Mouse (Mus musculus): ENCODE measurements around the gene Sidt2.

The Sidt2 gene

DNA sequence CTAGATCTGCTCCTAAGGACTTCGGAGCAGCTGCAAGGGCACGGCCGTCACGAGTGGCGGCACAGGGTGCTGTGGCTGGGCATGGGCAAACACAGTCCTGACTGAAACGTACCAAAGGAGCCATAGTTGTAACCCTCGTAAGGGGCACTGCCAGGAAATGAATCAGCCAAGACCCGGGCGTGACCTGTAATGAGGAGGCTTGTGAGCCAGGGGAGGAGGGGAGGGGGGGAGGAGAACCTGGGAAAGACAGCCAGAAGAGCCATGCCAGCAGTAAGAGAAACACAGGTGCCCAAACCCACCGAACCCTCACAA, 8.2 kb downstream of the Sidt2 start:
- no peak for DNase-seq (ENCODE audit: low spot score in 2 of 2)

DNA sequence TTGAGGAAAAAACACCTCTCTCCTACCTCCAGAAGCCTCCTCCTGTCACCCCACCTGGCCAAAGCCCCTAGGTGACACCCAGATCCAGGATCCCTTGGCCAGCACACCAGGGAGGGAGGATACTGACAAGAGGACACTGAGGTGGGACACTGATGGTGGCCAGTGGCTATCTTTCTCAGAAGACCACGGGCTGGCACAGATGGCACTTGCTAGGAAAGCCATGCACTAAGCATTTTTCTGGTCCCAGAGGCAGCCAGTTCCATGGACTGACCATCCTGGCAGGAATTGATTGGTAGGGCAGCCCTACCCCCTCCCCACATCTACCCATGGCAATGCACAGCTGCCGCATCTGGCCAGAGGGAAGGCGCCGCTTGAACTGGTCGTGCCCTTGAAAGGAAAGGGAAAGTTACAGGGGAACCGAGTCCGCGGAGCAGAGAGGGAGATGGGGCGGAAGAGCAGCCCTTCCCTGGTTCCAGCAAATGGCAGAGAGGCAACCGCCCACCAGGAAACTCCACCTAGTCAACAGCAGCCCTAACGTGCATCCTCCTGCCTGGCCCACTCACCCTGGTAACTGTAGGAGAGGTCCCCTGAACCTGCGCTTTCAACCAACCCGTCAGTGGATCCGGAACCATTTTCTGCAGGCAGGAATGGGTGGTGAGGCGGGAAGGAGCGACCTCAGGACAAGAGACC, 8.7 kb downstream of the Sidt2 start:
- DNase-seq (ENCODE audit: low spot score in 2 of 2) = no peak

DNA sequence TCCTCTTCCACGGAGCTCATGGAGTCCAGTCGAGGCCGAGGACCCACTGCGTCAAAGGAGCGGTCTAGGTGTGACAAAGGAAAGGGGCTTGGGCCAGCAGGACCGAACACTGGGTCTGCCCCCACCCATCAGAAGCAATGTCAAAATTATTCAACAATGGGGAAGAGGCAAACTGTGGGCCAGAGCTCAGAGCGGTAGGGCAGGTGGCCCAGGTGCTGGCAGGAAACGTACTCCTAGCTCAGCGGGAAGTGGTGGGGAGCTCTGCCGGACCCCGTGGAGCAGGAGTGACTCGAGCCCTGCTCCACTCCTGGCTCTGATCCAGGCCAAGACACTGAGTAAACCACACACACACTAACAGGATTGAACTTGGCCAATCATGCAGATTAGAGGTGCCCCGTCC, 9.3 kb downstream of the Sidt2 start:
- DNase-seq (ENCODE audit: low spot score in 2 of 2) = no peak

DNA sequence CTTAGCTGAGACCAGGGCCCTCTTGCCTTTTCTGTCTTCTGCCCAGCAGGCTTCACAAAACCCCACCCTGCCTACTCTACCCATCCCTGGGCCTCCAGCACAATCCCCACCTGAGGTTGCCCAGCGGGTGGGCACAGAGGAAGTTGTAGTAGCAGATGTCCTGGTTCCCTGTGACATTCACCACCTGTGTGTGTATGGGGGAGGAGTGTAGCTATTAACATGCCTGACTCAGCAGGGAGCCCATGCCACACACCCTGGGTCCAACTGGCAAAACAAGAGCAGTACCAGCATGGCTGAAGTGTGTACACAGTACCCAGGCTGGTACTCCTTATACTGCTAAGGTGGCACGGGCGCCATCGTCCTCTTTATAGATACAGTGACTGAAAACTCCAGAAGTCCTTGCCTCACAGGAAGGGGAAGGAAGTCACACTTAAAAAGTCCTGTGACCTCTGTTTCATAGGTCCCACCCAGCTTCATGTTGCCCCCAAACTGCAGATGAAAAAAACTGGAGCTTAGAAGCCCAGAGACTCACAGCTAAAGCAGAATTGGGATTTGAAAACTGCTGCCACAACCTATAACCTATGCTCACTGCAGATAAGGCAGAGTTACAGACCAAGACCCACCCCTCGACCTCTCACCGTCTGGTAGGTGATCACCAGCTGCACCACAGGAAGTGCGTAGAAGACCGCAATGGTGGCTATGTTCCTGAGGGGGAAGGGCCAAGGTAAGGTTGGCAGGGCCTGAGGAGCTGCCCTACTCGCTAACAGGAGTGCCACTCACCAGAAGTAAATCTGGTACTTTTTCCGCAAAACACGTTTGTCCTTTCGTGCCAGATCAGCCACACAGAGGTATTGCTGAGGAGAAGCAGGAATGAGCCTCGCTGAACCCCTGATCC, 10.3 kb downstream of the Sidt2 start:
- DNase-seq (ENCODE audit: low spot score in 2 of 2) = no peak

DNA sequence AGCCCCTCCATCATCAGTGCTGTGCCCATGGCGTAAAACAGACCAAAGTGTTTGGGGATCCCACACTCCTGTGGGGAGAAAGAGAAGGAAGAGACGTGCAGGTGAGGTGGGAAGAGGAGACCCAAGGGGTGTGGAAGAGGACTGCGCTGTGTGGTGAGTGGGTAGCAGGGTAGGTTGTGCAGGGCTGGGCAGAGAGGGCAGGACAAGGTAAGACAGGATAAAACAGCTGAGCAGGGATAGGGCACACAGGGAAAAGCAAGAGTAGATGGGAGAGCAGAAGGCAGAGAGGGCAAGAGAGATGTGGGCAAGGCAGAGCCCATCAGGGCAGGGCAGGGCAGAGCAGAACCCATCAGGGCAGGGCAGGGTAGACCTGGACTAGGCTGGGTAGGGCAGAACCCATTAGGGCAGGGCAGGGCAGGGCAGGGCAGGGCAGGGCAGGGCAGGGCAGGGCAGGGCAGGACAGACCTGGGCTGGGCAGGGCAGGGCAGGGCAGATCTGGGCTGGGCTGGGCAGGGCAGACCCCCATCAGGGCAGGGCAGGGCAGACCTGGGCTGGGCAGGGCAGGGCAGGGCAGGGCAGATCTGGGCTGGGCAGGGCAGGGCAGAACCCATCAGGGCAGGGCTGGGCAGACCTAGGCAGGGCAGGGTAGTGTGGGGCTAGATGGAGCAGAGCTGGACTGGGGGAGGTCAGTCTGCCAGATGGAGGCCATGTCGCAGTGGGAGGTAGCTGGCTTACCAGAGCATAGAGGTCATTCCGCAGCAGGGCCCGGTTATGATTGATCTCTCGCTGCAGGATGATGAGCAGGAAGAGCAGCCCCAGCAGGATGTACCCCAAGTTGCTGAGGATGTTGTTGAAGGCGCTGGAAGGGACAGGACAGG, 11.2 kb downstream of the Sidt2 start:
- no peak for DNase-seq (ENCODE audit: low spot score in 2 of 2)

DNA sequence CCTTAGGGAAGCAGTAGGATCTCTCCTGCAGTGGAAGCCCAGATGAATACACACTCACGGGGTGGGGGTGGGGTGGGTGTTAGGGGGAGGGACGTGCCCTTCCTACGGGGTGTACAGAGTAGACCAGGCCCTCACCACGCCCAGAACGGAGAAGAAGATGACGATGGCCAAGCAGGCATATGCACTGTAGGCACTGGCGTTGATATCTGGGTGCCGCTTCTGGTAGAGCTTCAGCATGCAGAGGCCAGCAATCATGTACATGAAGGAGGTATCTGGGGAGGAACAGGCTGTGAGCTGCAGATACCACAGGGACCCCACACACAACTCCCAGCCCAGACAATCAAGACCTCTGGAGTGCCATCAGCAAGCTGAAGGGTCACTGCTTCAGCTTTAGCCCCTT, 12.1 kb downstream of the Sidt2 start:
- no peak for DNase-seq (ENCODE audit: low spot score in 2 of 2)

DNA sequence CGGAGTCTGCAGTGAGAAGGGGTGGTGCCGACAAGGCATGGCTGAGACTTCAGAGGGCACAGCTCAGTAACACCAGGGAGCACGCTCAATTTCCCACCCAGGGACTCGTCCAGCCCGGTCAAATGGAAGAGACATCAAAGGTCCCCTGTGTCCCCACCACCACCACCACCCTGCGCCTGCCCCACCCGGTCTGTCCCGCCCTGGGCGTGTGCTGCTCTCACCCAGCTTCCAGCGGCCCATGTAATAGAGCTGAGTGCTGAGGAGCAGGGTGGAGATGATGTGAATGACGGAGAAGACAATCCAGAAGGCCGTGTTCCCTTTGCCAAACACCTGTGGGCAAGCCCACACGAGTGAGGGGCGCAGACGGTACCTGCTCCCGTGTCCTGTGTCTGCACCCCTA, 12.6 kb downstream of the Sidt2 start:
- DNase-seq (ENCODE audit: low spot score in 2 of 2) = no peak

DNA sequence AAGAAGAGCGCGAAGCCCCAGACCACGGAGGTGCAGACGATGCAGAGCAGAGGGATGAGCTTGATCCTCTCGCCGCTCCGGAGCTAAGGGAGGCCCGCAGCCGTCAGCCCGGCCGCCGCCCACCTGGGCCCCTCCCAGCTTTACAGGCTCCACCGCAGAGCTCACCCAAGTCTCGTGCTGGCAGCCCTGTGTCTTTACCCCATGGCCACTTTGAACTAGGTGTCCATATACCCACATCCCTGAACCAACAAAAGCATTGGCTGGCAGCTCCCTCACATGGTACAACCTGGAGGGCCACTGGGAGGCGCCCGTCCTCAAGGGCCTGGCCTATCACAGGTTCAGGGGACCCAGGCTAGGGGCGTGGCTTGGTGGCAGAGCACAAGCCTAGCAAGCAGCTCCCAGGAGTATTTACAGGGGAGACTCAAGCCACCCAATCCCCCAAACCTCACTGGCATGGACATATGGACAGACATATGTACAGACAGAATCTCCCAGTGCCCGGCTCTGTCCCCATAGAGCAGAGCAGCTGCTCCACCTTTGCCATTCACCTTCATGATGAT, 13.6 kb downstream of the Sidt2 start:
- no peak for DNase-seq (ENCODE audit: low spot score in 2 of 2)

DNA sequence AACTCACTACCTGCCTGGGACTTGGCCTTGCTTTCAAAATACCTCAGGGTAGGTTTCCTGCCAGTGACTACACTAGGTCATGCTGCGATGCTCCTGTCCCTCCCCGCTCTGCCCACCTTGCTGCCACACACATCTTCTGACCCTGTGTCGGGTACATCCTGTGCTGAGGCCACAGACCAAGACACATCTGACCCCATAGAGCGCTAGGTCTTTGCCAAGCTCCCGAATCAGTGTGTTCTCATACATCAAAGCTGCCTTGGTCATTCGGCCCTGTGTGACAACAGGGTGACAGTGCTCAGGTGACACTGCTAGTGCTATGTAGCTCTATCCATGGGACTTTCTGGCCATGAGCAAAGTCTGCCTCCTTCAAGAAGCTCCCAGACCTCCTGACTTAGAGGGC, 15.3 kb downstream of the Sidt2 start:
- DNase-seq (ENCODE audit: low spot score in 2 of 2) = no peak

DNA sequence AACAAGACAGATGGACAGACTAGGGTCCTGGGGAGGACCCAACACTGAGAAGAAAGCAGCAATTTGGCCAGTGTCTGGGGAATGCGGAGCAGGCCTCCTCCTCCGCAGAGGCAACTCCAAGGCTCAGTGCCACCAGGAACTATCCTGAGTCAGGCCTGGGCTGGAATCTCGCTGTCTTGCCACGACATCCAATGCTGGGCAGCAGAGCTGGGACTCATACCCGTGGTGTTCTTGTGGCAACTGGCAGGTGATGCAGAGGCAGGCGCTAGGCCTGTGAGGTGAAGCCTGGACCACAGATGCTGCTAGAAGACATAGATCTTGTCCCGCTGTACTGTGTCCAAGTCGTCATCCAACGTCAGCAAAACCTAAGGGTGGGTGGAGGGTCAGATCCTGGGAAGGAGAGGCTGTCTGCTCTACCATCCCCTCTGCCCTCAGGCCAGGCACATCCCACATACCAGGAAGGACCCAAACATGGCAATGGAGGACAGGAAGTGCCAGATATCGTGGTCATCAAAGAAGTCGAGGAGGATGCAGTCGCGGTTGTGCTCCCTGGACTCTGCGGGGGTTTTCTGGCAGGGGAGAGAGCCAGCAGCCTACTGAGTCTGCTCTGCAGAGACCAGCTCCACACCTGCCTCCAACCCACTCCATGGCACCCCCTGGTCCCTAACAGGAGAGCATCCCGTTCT, 16.0 kb downstream of the Sidt2 start:
- no peak for DNase-seq (ENCODE audit: low spot score in 2 of 2)

DNA sequence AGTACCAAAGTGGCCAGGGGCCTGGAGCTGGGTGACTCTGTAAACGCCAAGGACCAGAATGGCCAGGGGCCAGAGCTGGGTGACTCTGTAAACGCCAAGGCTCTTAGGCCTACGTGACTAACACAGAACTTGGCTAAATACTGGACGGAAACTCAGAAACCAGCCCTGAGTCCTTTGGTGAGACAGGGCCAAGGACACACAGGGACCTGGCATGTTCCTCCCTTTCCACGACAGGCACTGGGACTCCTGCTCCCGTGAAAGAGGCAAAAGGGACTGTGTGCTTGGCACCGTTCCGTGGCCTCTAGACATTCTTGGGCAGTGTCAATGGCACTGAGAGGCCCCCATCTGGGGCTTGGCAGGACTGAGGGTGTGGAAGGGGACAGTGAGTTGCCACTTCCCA, 17.0 kb downstream of the Sidt2 start:
- DNase-seq (ENCODE audit: low spot score in 2 of 2) = no peak

DNA sequence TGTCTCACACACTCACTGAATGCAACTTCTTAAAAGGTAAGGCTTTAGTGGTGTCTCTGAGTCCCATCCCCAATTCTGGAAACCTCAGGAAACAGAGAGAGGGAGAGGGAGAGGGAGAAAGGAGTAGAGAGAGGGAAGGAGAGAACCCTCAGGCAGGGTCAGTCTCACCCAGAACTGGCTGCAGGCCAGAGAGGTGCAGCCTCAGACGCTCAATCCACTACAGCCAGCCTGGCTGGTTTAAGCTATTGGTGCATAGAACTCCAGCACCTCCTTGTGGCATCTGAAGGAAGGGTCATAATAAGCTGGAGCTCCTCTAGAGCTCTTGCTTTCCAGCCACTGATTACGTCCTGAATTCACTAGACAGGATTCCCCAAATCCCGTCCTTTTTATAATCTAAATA, 18.2 kb downstream of the Sidt2 start:
- DNase-seq (ENCODE audit: low spot score in 2 of 2) = no peak

DNA sequence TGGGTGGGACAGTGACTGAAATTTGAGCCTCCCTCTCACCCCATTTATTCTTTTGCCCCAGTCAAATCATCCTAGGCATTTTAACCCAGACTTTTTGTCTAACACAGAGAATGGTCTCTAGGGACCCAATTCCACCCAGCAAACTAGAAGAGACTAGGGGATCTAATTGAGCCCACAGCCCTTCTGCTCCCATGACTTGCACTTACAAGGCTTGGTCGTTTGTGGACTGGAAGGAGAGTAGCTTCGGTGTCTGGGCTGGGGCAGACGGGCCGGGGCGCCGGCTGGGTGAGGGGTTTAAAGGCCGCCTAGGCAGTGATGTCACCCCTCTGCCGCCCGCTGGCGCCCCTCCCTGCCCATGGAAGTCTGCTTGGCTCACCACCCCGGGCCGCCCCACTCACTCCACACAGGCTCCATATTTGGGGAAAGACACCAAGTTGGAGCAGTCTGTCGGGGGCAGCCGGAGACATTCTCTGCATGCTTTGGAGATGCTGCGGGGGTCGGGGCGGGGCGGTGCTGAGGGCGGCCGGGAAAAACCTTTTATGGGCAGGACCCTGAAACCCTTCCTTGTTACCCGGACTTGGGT, 19.3 kb downstream of the Sidt2 start, which contains the start of gene Tagln:
Tagln (minus strand) TSS at position 431 of the 583 bp plus-strand sequence.
- DNase-seq (ENCODE audit: low spot score in 2 of 2) = no peak

DNA sequence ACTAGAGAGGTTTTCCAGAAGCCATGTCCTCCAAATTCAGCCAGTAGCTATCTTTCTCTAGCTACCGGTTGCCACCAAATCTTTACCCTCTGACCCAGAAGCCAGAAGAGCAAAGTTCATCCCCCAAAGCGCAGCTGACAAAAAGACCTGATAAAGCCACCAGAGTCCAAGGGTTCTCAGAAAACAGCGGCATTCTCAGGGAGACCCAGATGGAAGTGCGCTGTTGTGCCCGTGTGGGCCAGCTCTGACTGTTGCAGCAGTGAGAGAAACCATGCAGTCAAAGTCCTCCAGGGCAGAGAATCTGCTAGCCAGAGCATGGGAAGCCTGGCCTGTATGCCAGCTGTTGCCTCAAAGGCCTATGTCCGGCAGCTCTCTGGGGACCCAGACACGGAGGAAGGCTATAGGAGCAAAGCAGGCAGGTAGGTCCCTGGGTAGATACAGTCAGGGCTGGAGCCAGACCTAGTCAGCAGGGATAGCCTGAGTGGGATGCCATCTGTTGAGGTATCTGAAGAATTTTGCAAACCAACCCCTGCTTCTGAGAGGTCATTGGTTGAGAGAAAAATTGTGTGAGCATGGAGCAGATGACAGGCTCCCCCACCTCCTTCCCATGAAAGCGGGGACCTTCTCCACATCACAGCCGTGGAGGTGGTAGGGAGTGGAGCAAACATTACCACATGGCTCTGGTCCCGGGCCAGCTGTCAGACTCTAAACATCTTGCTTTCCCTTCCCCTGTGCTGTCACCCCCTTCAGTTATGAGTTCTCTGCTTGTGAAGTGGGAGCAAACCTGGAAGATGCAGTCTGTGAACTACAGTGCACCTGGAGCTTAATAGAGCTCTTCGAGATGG, 22.3 kb downstream of the Sidt2 start:
- DNase-seq (ENCODE audit: low spot score in 2 of 2) = peak in 1 of 2 experiments; percentile 47

DNA sequence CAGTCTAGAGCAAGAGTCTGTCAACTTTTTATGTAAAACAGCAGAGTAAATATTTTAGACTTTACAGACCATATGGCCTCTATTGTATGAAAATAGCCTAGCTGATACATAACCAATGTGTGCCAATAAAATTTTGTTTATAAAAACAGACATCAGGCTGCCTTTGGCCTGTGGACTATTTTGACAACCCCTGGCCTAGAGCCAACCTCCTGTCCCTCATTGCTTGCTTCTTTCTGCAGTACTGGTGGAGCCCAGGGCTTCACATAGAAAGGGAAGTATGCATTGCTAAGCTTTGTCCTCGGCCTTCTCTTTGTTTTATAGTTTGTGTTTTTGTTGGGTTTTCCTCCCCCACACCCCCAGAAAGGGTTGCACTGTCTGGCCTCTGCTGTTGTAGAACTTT, 23.1 kb downstream of the Sidt2 start:
- no peak for DNase-seq (ENCODE audit: low spot score in 2 of 2)

DNA sequence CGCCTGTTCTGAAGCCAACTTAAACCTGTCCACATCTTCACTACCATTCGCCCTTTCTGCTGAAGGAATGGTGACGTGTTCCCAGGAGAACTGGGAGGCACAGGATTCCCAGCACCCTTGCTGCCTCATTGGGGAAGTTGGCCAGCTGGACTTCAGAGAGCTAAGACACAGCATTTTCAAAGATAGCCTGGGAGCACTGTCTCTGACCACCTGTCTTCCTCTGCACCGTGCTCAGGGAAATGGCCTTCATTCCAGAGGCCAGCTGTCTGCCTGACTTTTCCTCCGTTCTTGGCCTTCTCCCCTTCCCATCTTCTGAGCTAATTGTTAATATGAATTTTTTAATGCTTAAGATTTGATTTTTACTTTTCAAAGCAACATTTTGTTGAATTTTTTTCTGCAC, 25.8 kb downstream of the Sidt2 start:
- DNase-seq (ENCODE audit: low spot score in 2 of 2) = no peak

DNA sequence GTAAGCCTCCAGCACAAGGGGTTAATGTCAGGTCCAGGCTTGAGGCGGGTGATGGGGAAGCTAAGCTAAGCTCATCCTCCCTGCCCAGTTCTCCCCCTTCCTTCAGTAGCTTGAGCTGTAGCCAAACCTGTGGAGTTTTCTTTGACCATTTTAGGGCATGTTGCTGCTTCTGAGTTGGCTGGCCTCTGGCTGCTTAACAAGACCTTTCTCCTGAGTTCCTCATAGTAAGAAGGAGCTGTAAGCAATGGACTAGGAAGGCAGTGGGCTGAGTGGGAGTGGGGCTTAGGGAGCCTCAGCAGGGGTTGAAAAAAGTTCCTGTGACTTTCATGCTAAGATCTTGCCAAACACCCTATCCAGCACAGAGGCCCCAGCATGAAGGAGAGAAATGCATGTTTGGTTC, 35.2 kb downstream of the Sidt2 start:
- no peak for DNase-seq (ENCODE audit: low spot score in 2 of 2)

DNA sequence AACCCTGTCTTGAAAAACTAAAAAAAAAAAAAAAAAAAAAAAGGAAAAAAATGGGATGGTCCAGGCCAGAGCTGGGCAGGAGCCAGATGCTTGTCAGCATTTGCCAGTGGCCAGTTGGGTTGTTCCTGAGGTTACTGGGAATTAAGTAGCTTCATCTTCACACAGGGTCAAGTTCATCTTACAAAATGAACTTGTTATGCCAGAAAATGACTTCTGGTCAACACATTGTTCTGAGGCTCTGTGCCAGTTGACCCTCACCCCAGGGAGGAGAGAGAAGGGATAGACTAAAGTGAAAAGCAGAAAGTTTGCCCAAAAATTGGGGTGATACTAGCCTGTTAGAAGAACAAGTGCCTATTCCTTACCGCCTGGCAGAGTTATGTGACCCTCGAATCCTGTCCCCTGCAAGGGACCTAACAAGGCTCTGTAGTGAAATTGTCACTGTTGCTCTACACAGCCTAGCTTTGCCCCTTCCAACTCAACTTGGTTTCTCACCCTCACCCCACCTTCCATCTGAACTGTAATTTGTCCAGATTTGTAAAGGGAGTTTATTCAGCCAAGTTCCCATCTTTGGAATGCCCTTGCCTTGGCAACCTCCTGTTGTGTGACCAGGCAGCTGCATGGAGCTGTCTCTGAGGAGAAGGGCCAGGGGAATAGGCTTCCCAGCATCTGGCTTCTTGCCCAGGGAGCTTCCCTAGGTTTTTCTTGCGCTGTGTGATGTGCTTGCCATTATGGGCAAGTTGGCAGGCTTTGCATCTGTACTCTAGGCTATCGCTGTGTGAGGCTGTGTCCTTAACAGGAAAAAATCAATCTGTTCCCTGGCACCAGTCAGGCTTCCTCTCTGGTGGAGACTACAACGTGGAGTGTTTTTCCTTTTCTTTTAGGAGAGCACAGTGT, 37.8 kb downstream of the Sidt2 start:
- peak; percentile 32 to 53 for DNase-seq (ENCODE audit: low spot score in 2 of 2)

DNA sequence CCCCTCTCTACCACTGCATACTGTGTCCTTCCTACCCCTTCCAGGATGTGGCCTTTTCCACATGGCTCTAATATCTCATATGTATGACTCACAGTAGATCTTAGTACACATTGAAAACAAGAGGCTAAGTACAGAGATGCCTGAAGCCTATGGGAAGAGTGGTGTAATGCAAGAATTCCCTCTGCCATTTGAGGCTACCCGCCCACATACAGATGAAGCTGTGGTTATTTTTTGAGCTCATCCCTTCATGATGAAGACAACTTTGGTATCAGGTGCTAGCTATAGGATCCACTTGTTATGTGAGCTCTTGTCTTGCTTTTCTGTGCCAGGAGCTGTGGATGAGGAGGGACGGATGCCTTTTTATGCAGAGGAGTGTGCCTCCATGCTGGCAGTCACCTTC, 39.4 kb downstream of the Sidt2 start:
- DNase-seq (ENCODE audit: low spot score in 2 of 2) = no peak
